Mouse (Mus musculus) urinary bladder, postnatal 25 days (tissue): ENCODE measurements around the gene Myh9.

Source experiments
- DNase-seq: peaks from one replicate; pipeline ENCODE4 v3.0.0; 2022; ENCODE audit warnings: low spot score

Myh9 gene

GRCm38 (mm10) chr15:77843046-77843445 lies 1.1 kb upstream of the Myh9 start:
- no peak for DNase-seq

GRCm38 (mm10) chr15:77841361-77842046 lies 471 bp downstream of the Myh9 start:
- DNase-seq = no peak

- no peak for DNase-seq
These were observed 1.3 kb downstream of the Myh9 start for GRCm38 (mm10) chr15:77840450-77841360.

- DNase-seq = peak; percentile 6
These were observed 2.3 kb downstream of the Myh9 start for GRCm38 (mm10) chr15:77839529-77840286.

- DNase-seq = no peak
These were observed 3.2 kb downstream of the Myh9 start for GRCm38 (mm10) chr15:77838530-77839387.

GRCm38 (mm10) chr15:77837444-77838117 lies 4.4 kb downstream of the Myh9 start:
- peak; percentile 4 for DNase-seq

- peak; percentile 5 for DNase-seq
These were observed 5.1 kb downstream of the Myh9 start for GRCm38 (mm10) chr15:77836692-77837443.

- peak; percentile 45 for DNase-seq
These were observed 5.9 kb downstream of the Myh9 start for GRCm38 (mm10) chr15:77835930-77836653.

GRCm38 (mm10) chr15:77834336-77835268 lies 7.4 kb downstream of the Myh9 start:
- peak; percentile 20 for DNase-seq

- DNase-seq = no peak
These were observed 8.2 kb downstream of the Myh9 start for GRCm38 (mm10) chr15:77833731-77834130.

GRCm38 (mm10) chr15:77833083-77833482 lies 8.9 kb downstream of the Myh9 start:
- DNase-seq = peak; percentile 9

- peak; percentile 23 for DNase-seq
These were observed 9.5 kb downstream of the Myh9 start for GRCm38 (mm10) chr15:77832458-77832904.

GRCm38 (mm10) chr15:77831754-77832457 lies 10.1 kb downstream of the Myh9 start:
- peak; percentile 9 for DNase-seq

GRCm38 (mm10) chr15:77831138-77831579 lies 10.8 kb downstream of the Myh9 start:
- DNase-seq = peak; percentile 56

- no peak for DNase-seq
These were observed 11.4 kb downstream of the Myh9 start for GRCm38 (mm10) chr15:77830481-77831137.

GRCm38 (mm10) chr15:77829542-77829941 lies 12.4 kb downstream of the Myh9 start:
- no peak for DNase-seq

GRCm38 (mm10) chr15:77828910-77829309 lies 13.1 kb downstream of the Myh9 start:
- peak; percentile 5 for DNase-seq
